Mouse (Mus musculus): ENCODE measurements around the gene Gm37240.
"Not testable (repeated sequence)": the region's sequence is repeated elsewhere in the genome, so short reads cannot be mapped to it uniquely, and the experiment has no call there.

Gm37240 gene

DNA sequence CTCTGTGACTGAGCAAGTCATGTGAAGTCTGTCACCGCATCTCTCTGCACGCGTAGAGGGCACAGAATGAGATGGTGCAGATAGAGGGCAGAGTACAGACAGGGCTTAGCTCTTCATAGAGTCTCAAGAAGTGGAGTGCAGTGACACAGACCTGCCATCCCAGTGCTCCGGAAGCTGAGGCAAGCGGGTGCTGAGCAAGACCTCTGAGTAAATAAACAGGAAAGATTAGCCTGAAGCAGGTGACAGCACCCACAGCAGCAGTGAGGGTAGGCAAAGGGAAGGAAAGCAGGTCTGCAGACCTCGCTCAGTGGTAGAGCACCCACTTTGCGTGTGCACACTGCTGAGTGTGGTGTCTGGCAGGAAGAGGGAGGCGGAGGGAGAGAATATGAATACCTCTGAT lies 1205.6 kb downstream of the Gm37240 start:
- no peak for DNase-seq

DNA sequence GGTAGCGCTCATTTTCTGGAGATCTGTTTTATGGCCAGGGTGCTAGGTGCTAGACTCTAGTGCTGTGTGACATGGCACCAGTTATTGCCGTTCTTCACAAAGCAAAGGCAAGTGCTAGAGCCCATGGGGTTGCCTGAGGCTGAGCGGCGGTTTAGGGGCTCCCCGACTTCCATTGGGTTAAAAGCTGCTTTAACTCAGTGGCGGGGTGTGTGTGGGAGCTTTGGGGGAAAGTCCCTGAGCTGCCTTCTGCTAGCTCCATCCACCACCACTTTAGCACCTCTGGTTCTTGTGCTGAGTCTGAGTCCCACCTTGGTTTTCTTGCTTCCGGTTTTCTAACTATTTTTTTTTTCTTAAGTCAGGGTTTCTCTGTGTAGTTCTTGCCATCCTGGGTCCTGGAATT lies 1207.3 kb downstream of the Gm37240 start:
- no peak for DNase-seq

DNA sequence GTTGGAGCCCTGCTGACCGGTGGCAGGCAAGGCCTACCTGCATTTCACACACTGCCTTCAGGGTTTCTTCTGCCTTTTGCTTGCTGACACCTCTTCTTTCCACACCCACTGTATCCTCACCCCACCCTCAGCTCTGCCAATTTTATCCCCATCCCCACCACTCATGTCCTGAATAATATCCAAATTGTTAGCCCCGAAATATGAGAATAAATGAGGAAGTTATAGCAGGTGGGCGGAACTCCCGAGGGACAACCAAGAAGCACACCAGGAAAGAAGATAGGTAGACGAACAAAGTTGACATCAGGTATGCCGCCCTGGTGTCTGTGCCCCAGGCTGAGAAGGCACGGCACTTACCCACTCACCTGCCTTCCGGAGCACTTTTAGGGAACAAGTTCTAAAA lies 1207.8 kb downstream of the Gm37240 start:
- no peak for DNase-seq

DNA sequence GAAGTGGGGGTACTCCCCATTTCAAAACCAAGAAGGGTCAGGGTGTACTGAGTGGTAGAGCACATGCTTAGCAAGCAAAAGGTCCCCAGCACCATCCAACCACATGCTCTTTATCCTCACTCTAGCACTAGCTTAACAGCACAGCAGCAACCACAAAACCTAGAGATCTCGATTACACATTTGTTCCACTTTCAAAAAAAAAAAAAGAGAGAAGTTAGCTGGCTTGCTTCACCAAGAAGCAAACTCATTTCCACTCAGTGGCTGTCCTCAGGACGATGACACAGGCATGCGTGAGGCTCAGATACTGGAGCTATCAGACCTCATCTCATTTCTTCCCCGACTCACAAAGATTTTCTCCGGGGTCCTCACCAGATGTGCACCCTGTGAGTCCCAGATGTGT lies 1208.4 kb downstream of the Gm37240 start:
- DNase-seq = no peak

DNA sequence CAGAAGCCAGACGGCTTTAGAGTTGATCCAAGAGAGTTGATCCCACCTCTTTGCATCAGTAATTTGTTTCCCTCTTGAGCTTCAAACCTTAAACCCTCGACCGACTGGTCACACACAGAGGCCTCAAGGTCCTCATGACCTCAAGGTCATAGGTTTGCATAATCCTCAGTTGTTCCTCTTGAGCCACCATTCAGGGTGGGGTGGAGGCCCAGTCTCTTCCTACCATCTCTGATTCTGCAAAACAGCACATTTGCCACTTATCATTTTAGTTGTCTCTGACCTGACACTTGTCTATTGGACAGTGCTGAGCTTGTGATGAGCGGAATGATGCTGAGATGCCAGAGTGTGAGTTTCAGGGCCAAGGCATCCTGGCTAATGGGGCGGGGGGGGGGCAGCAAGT lies 1211.6 kb downstream of the Gm37240 start:
- DNase-seq = no peak

DNA sequence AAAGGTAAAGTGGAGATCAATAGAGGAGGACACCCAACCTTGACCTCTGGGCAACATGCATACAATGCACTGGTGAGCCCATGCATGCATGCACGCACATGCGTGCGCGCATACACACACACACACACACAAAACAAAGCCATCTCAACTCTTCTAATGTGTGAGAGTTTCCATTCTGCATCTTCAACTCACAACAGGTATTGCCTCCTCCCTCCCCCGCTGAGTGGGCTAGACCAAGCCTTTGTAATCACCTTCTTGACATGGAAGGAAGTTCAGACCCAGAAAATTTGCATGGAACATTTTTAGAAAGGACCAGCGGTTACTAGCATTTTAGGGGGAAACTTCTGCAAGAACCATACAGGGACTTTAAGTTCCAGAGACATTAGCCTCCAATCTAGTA lies 1213.8 kb downstream of the Gm37240 start:
- DNase-seq = no peak

DNA sequence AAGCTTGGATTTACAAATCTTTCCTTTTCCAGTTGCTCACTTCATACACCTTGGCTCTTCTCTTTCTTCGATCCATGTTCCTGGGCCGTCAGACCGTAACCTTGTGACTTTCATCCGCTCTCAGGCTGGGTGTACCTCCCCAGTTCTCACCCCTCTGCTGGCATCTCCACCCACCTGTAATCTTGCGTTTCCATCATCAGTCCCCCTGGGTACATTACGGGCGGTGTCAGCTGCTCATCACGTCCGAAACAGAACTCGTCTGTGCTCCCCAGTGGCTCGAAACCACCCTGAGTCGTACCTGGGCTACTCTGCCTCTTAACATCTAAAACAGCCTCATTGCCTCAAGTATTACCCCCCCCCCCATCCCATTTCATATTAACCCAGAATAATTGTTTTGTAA lies 1215.2 kb downstream of the Gm37240 start:
- no peak for DNase-seq

DNA sequence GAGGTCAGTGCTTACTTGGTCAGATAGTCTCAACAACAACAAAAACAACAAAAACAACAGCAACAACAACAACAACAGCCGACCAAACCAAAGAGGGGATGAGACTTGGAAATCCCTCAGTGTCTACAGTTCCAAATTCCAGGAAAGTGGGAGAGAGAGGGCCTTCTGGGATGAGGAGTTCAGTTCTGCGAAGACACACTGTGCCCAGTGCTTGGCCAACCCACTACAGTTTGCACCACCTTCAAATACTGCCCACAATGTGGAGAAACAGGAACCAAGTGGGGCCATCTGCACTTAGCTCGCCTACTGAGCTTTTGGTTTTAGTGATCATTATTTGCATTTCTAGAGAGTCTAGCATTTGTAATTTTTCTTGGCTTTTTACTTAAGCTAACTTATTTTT lies 1218.4 kb downstream of the Gm37240 start:
- DNase-seq = no peak

DNA sequence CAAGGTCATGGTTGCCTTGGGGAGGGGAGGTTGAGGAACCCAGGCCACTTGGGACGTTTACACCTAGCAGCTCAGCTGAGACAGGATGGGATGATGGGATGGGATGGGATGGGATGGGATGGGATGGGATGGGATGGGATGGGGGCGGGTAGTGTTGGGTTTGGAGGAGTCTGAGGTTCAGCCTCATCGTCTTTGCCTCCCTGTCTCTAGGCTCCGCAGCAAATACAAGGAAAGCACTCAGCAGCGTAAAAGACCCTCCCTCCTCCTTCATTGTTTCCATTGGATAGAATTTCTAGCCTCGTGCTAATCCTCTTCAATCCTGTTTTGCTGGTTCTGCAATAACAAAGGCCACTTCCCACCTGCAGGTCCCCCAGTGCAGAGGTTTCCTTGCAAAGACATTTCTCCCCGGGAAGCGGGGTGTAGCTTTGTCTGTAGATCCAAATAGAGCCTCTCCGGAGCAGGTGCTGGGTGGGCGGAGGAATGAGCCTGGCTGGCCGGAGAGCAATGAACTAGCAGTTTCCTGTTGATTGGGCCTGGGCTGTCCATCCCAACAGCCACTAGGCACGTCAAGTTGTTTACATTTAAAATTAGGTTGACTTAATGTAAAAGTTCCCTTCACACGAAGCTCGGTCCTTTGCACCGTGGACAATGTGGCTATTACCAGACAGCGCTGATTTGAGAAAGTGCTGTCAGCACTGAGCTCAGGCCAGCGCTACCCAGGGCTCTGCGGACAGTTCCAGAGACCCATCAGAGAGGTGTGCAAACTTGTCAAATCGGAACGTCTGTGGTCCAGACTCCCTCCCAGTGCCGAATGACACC lies 1221.9 kb downstream of the Gm37240 start:
- no peak for DNase-seq

DNA sequence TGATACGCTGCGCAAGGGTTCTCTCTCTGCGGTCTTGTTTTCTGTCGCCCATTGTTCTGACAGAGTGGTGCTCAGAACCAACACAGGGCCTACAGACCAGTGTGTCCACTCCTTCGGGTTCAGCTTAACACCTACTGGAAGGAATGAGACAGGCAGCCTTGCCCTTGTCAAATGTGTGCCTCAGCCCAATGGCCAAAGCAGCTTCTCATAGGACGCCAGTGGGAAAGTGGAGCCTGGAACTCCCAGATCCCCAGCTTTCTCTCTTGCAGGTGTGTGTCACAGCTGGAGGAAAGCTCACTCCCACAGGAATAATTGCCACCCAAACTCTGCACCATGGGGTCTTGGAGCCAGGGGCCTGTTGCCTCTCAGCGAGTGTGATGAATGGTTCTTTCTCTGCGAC lies 1222.6 kb downstream of the Gm37240 start:
- DNase-seq = no peak

DNA sequence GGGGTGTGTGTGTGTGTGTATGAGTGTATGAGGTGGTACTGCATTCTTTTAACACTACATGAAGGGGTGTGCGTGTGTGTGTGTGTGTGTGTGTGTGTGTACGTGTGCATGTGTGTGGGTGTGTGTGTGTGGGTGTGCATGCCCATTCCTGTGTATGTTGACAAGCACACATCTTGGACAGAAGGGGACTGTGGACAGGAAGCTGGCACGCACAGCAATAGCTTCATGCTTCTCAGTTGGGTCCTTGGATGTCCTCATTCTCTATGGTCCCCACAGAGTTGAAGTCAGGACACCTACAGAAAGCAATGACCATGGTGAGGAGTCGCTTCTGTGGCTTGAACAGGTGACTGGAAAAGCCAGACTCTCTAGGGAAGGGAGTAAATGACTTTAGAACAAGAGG lies 1223.5 kb downstream of the Gm37240 start:
- DNase-seq = no peak

DNA sequence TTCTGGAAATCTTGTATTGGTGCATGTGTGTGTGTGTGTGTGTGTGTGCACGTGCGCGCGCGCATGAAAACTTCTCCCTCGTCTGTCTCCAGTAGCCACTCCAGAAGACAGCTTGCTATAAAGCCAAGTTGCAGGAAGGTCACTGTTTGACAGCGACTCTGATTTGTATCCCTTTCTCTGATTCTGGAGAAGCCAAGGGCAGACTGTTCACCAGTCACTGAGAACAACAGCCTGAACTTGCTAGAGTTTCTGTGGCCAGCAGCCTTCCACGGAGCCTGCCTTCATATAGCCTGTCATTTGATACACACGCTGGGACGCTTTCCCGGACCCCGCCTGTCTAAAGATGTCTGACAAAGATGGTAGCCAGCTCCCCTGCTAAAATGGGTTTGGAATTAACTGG lies 1224.2 kb downstream of the Gm37240 start:
- no peak for DNase-seq

DNA sequence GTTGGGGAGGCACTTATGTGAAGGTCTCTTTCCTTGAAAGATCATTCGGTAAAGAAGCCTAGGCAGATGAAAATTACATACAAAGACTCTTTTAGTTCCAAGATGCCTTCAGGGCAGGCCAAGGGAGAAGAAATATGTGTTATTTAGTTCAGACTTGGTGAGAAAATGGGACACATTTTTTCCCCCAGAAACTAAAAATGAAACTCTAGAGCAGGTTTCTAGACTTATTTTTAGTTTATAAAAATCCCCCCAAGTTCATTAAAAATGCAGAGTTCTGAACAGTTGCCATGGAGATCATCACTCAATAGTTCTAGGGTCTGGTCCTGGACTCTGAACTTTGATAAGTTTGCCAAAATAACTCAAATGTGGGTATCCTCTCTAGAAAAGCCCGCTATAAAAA lies 1226.9 kb downstream of the Gm37240 start:
- DNase-seq = no peak

DNA sequence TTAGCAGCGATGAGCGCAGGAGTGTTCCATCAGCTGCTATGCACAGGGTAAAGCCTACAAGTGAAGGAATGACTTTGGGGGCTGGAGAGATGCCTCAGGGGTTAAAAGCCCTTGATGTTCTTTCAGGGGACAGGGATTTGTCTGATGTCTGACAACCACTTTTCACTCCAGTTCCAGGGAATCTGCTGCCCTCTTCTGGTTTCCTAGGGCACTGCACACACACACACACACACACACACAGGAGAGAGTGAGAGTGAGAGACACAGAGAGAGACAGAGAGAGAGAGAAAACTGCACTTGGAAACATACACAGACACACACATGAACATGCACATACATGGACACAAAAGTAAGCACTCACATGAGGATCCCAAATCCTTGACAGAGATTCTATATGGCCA lies 1228.4 kb downstream of the Gm37240 start:
- no peak for DNase-seq

DNA sequence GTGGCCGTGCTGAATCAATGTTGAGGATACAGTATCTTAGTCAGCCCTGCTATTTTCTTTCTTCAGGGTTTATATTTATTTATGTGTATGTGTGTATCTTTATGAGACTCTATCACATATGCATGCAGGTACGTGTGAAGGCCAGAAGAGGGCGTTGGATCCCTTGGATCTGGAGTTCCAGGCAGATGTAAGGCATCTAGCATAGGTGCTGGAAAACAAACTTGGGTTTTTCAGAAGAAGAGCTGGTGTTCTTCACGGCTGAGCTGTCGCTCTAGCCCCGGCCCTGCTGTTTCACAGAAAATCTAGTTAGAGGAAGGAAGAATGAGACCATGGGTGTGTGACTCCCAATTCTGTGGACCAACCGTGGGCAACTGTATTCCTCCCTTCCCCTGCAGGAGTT lies 1229.3 kb downstream of the Gm37240 start:
- DNase-seq = no peak

DNA sequence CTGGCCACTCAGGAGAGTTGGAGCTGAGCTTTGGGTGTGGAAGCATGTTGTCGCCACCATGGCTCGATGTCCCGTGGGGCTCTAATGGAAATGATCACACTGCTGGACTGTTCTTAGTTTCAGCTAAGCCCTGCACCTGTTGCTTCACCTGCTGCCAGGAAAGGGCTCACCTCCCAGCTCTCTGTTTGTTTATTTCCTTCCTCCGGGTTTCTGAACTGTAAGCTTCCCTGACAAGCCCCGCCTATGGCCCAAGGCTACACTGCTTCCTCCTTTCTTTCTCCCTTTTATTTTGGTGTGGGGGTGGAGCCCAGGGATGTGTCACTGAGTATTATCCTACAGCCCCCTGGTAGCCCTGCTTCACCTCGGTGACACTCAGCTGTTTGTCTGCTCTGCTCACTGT lies 1230.1 kb downstream of the Gm37240 start:
- no peak for DNase-seq

DNA sequence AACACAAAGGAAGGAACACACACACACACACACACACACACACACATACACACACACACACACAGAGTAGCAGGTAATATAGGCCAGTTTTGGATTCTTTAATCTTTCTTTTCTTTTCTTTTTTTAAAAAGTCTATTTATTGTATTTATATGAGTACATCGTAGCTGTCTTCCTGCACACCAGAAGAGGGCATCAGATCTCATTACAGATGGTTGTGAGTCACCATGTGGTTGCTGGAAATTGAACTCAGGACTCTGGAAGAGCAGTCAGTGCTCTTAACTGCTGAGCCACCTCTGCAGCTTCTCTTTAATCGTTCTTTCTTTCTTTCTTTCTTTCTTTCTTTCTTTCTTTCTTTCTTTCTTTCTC lies 1231.5 kb downstream of the Gm37240 start:
- DNase-seq = not testable (repeated sequence)

DNA sequence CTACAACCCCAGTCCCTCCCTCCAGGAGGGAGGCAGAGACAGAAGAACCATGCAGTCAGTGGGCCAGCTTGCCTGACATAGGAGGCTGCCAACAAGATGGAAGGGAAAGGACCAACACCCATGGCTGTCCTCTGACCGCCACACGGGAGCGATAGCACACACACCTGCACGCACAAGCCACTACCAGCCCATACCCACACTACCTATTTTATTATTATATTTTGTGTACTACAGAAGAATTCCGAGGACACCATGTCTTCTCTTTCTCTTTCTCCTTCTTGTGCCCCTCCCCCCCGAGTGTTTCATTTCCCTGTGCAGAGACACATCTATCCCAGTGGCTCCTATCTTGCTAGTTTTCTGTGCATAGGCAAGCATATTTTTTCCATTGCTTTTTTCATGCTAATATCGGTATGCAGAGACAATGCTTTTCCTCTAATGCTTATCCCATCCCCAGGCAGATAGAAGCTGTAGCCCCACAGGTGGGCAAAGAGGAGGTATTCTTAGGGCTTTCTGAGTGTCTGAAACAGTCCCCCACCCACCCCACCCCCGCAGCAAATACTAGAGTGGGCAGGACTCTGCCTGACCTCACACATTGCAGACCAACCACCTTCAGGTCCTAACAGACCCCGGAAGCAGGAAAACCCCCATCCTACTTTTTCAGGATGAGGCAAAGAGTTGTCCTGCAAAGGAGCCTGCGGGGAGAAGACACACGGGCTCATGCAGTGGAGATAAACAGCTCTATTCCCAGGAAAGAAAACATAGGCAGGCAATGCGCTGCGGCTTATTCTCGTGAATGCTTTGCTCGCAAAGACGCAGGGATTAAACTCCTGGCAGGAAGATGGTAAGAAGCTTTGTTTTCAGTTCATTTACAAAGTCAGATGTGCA lies 1232.2 kb downstream of the Gm37240 start:
- no peak for DNase-seq

DNA sequence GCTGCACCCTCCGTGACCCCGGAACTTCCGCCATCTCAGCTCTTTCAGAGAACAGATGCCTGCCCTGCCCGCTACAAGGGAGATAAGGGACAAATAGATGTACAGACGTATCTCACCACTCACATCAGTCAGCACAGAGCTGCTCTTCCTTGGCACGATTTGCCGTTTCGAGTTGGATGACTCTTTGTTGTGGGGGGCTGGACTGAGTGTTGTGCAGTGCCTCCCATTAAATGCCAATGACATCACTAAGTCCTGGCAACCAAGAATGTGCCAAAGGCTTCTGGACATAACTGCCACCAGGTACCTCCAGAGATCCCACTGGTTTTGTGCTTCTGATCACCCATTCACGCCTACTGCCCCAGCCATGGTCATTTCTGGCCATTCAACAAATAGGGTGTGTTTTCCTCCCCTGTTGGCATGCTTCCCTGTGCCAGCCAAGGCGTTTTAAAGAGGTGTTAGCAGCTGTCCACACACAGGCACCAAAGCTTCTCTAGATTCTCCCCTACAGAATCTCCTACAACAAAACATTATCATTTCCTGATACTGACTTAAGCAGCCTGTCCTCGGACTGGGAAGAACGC lies 1233.0 kb downstream of the Gm37240 start:
- DNase-seq = peak; percentile 14

DNA sequence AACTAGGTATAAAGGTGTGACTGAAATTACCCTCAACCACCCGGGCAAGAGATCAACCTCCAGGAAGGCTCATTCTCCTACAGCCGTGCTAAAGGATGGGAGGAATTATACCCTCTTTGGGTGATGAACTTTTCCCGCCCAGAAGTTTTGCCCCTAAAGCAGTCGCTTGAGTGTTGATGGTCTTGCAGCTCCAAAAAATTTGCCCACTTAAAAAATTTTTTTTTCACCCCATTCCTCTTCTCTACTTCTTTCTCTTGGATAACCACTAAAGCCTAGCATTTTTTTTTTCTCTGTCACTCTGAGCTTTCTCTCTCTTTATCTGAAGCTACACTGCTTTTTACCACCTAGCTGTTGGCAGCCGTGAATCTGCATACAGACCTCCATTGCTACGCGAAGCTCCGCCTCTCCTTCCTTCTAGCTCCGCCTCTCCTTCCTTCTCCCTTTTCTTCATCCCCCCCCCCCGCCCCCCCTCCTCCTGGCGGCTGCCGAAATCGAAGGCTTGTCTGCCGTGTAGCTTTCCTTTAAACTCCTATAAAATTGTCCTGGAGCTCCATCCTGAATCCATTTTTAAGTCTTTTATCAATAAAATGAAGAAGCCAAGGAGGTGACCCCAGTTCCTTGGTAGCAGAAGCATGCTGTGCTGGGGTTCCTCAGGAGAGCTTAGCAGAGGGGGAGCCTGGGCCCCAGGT lies 1233.6 kb downstream of the Gm37240 start:
- DNase-seq = peak; percentile 19

DNA sequence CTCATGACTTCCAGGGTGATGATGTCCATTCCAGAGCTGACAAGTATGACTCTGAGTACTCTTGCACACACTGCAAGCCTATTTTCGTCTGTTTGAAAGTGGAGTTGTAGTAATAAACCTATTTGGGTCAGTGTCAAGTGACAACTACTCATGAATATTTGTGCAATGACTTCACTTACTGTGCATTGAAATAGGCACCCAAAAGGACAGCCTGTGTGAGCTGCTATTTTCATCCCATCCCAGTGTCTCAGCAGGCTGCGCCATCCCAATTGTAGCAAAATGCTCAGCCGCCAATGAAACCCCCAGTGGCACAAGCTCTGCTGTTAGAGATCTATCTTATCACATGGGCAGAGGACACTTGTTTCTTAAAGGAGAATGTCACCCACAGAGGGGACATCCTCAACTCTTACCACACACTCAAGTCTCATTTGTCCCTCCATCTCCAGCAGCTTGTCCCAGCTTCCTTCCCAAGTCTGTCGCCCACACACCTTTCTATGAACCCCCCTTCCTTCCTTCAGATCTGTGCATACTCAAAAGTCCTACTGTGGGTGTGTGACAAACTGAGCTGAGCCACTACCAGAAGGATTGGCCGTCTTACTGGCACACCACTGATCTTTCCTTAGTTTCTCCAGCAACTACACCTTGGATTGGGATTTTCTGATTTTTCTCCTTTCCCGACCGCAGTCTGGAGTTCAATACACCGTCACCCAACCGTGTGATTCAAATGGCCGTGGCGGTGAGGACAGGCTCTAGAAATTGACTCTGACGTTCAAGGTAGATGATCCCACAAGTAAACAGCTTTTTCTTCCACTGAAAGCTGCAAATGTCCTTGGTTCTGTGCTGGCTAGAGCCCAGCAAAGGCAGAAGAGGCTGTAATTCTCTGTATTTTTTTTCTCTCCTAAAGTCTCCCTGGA lies 1234.4 kb downstream of the Gm37240 start:
- DNase-seq = no peak
